Mouse (Mus musculus): Measurements from ENCODE around the gene Aaas. TPM values are rescaled to one million over a fixed set of nuclear protein-coding genes. Genes with fewer than 3 reads are reported as not detected.
A peak's percentile ranks its signal among the peaks of the same experiment; 100 is the strongest.

Gene Aaas
- polyA plus RNA-seq (2015; fragmentation: Nextera tagmentation; extraction: Ambion mirVana) = 64.1 and 66.5 TPM in 2 replicates

GRCm38 (mm10) chr15:102350138-102350941 lies at the start of gene Aaas:
Gene Aaas, minus strand, starts transcription at chr15:102350771.
- ATAC-seq = peak; percentile 94
- Histone ChIP-seq H3K4me2 (peak within 1 kb of the TSS; percentile 89), H3K27me3 (no peaks in the 10 kb centered on the region; the same call in 1 of the 2 replicates), H3K4me1 (peaks cover 14% of the 10 kb centered on the region), H3K9ac (peak within 1 kb of the TSS; percentile 90), H3K36me3 (ENCODE audit: poor library complexity, severe bottlenecking) (peaks cover 21% of the 10 kb centered on the region), H3K27ac (peak within 1 kb of the TSS; percentile 54), H3K4me3 (peak within 1 kb of the TSS; percentile 81), H3K9me3 (replicated peaks) (no peaks in the 10 kb centered on the region)
- under 1% methylated on average over 56 of the region's 56 CpGs for WGBS

GRCm38 (mm10) chr15:102399229-102400221 lies 49.0 kb upstream of the Aaas start:
- Histone ChIP-seq H3K4me3 (peak overlapping the region; percentile 41), H3K4me1 (peaks cover 13% of the 10 kb centered on the region), H3K4me2 (peak overlapping the region; percentile 81), H3K9ac (peak overlapping the region; percentile 67), H3K9me3 (replicated peaks) (no peaks in the 10 kb centered on the region), H3K27ac (no peak overlapping the region), H3K27me3 (no peaks in the 10 kb centered on the region), H3K36me3 (ENCODE audit: poor library complexity, severe bottlenecking) (no peaks in the 10 kb centered on the region)
- ATAC-seq = peak; percentile 71
- WGBS = 5% methylated on average over 34 of the region's 34 CpGs

GRCm38 (mm10) chr15:102398629-102399028 lies 48.1 kb upstream of the Aaas start:
- no peak for ATAC-seq
- WGBS = 21% methylated on average over 5 of the region's 5 CpGs
- no peaks in the 10 kb centered on the region for H3K27me3 ChIP-seq
- H3K27ac ChIP-seq = no peak overlapping the region
- no peak overlapping the region for H3K4me3 ChIP-seq
- peaks cover 18% of the 10 kb centered on the region for H3K4me1 ChIP-seq
- no peak overlapping the region for H3K9ac ChIP-seq
- peak overlapping the region; percentile 81; the same call in 1 of the 2 replicates for H3K4me2 ChIP-seq
- no peaks in the 10 kb centered on the region for H3K9me3 ChIP-seq (replicated peaks)
- H3K36me3 ChIP-seq (ENCODE audit: poor library complexity, severe bottlenecking) = no peaks in the 10 kb centered on the region

GRCm38 (mm10) chr15:102395061-102395460 lies 44.5 kb upstream of the Aaas start:
- H3K27me3 ChIP-seq = no peaks in the 10 kb centered on the region

GRCm38 (mm10) chr15:102393584-102394014 lies 43.0 kb upstream of the Aaas start:
- Histone ChIP-seq H3K4me3 (no peak overlapping the region), H3K27me3 (0 out of 2 replicates have a peak, but pooled peaks cover 2% of the 10 kb centered on the region), H3K4me2 (no peak overlapping the region), H3K9ac (no peak overlapping the region), H3K4me1 (peaks cover 7% of the 10 kb centered on the region; the same call in 1 of the 2 replicates), H3K9me3 (replicated peaks) (no peaks in the 10 kb centered on the region), H3K36me3 (ENCODE audit: poor library complexity, severe bottlenecking) (no peaks in the 10 kb centered on the region), H3K27ac (no peak overlapping the region)
- no peak for ATAC-seq

More at GRCm38 (mm10) chr15:102395061-102395460, 44.5 kb upstream of the Aaas start:
- no peaks in the 10 kb centered on the region for H3K36me3 ChIP-seq (ENCODE audit: poor library complexity, severe bottlenecking)
- ATAC-seq = no peak
- no peak overlapping the region for H3K4me3 ChIP-seq
- H3K4me2 ChIP-seq = no peak overlapping the region
- peaks cover 19% of the 10 kb centered on the region for H3K4me1 ChIP-seq
- no peak overlapping the region for H3K9ac ChIP-seq
- no peaks in the 10 kb centered on the region for H3K9me3 ChIP-seq (replicated peaks)
- no peak overlapping the region for H3K27ac ChIP-seq
- 23% methylated on average over 3 of the region's 3 CpGs for WGBS

GRCm38 (mm10) chr15:102392520-102392919 lies 41.9 kb upstream of the Aaas start:
- Histone ChIP-seq H3K4me2 (no peak overlapping the region), H3K36me3 (ENCODE audit: poor library complexity, severe bottlenecking) (no peaks in the 10 kb centered on the region), H3K27me3 (0 out of 2 replicates have a peak, but pooled peaks cover 2% of the 10 kb centered on the region), H3K9ac (no peak overlapping the region), H3K27ac (no peak overlapping the region), H3K4me3 (no peak overlapping the region), H3K4me1 (peaks cover 7% of the 10 kb centered on the region; the same call in 1 of the 2 replicates), H3K9me3 (replicated peaks) (no peaks in the 10 kb centered on the region)
- 10% methylated on average over 2 of the region's 2 CpGs for whole genome bisulfite sequencing
- ATAC-seq = no peak

- ATAC-seq = no peak
- Histone ChIP-seq H3K4me1 (peaks cover 6% of the 10 kb centered on the region; the same call in 1 of the 2 replicates), H3K36me3 (ENCODE audit: poor library complexity, severe bottlenecking) (no peaks in the 10 kb centered on the region), H3K9me3 (replicated peaks) (no peaks in the 10 kb centered on the region), H3K9ac (no peak overlapping the region), H3K4me2 (no peak overlapping the region), H3K27ac (no peak overlapping the region), H3K27me3 (0 out of 2 replicates have a peak, but pooled peaks cover 2% of the 10 kb centered on the region), H3K4me3 (no peak overlapping the region)
- 86% methylated on average over 3 of the region's 3 CpGs for WGBS
Measured at GRCm38 (mm10) chr15:102388942-102389341, 38.4 kb upstream of the Aaas start.

- H3K4me2 ChIP-seq = no peak overlapping the region
- H3K4me1 ChIP-seq = no peaks in the 10 kb centered on the region
- ATAC-seq = no peak
- no peak overlapping the region for H3K9ac ChIP-seq
- 55% methylated on average over 9 of the region's 9 CpGs for WGBS
- H3K27ac ChIP-seq = no peak overlapping the region
- H3K4me3 ChIP-seq = no peak overlapping the region
- 0 out of 2 replicates have a peak, but pooled peaks cover 2% of the 10 kb centered on the region for H3K27me3 ChIP-seq
- H3K9me3 ChIP-seq (replicated peaks) = no peaks in the 10 kb centered on the region
- H3K36me3 ChIP-seq (ENCODE audit: poor library complexity, severe bottlenecking) = no peaks in the 10 kb centered on the region
Measured at GRCm38 (mm10) chr15:102386640-102387039, 36.1 kb upstream of the Aaas start.

- no peaks in the 10 kb centered on the region for H3K9me3 ChIP-seq (replicated peaks)
- H3K27ac ChIP-seq = no peak overlapping the region
- H3K27me3 ChIP-seq = peaks cover 3% of the 10 kb centered on the region; the same call in 1 of the 2 replicates
- WGBS = 89% methylated on average over 6 of the region's 6 CpGs
- no peaks in the 10 kb centered on the region for H3K36me3 ChIP-seq (ENCODE audit: poor library complexity, severe bottlenecking)
- H3K4me2 ChIP-seq = no peak overlapping the region
- H3K9ac ChIP-seq = no peak overlapping the region
- ATAC-seq = no peak
- H3K4me1 ChIP-seq = no peaks in the 10 kb centered on the region
- H3K4me3 ChIP-seq = no peak overlapping the region
Measured at GRCm38 (mm10) chr15:102383671-102384070, 33.1 kb upstream of the Aaas start.

GRCm38 (mm10) chr15:102381575-102381974 lies 31.0 kb upstream of the Aaas start:
- no peaks in the 10 kb centered on the region for H3K36me3 ChIP-seq (ENCODE audit: poor library complexity, severe bottlenecking)
- ATAC-seq = peak; percentile 83
- H3K27ac ChIP-seq = no peak overlapping the region
- H3K27me3 ChIP-seq = peaks cover 13% of the 10 kb centered on the region
- no peak overlapping the region for H3K4me3 ChIP-seq
- no peak overlapping the region; the same call in 1 of the 2 replicates for H3K9ac ChIP-seq
- no peak overlapping the region for H3K4me2 ChIP-seq
- H3K9me3 ChIP-seq (replicated peaks) = no peaks in the 10 kb centered on the region
- 1% methylated on average over 7 of the region's 7 CpGs for WGBS
- H3K4me1 ChIP-seq = peaks cover 13% of the 10 kb centered on the region

GRCm38 (mm10) chr15:102377810-102378262 lies 27.3 kb upstream of the Aaas start:
- ATAC-seq = no peak
- Histone ChIP-seq H3K9me3 (replicated peaks) (no peaks in the 10 kb centered on the region), H3K27ac (no peak overlapping the region), H3K4me3 (no peak overlapping the region), H3K36me3 (ENCODE audit: poor library complexity, severe bottlenecking) (no peaks in the 10 kb centered on the region), H3K4me1 (peaks cover 18% of the 10 kb centered on the region), H3K4me2 (peak overlapping the region; percentile 3; the same call in 1 of the 2 replicates), H3K9ac (no peak overlapping the region), H3K27me3 (peaks cover 16% of the 10 kb centered on the region)
- 13% methylated on average over 10 of the region's 10 CpGs for WGBS

Data from forebrain, embryonic 13.5 days (tissue).